Mouse (Mus musculus) heart, postnatal 10 days (tissue): Measurements from ENCODE around the gene Trim80. TPM values are rescaled to one million over a fixed set of nuclear protein-coding genes. Genes with fewer than 3 reads are reported as not detected.
"Not testable (repeated sequence)": the region's sequence is repeated elsewhere in the genome, so short reads cannot be mapped to it uniquely, and the experiment has no call there.

Experiments used
- DNase-seq, 2 experiments: peaks; one replicate each; pipeline ENCODE4 v3.0.0; 2021
- intact Hi-C: fragments of 180-260 bp; cut with DNase I; formaldehyde crosslinking; loops from one replicate; pipeline ENCODE4 v1.15.1; 2025
- total RNA-seq, 2 experiments: library from RNA; stranded (reverse); gene quantifications; 2 replicates each; pipeline ENCODE4 v1.2.3; 2021

Gene Trim80
- total RNA-seq, 2 experiments from 2014 or later = not detected

DNA sequence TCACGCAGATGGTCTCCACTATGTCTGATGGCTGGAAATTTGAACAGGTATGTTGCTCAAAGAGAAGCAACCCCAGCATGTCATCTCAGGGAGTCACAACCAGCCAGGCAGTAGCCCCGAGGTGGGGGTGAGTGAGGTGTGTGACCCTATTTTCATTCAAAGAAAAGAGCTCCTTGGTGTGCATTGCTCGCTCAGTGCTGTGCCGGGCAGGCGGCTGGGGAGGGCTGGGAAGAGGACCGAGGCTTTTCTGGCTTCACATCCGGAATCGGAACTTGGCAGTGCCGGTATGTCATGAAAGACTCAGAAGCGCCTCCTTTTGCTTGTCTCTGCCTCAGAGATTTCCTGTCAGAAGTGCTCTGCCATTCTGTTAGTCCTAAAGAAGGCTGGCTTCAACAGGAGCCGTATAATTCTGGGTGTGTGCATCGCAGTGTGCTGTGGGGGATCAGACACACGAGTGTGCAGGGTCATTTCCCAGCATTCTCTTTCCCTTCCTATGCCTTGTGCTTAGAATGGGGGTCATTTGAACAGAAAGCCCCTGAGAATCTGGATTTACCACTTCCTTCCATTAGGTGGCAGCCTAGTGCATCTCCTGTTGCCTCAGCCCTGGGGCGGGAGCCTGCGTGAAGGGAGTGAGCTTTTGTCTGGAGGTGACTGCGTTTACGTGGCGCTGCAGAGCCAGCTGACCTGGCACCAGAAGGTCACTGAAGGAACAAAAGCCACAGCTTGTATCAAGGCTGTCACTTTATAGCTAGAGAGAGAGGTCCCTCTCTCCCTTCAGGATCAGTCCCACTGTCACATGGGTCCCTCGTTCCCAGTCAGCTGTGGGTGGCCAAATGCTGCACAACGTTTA lies 12.6 kb upstream of the Trim80 start:
- DNase-seq = peak; percentile 86 to 88
- intact Hi-C loops = loop anchor here (2.0 kb wide), 1 partner anchor 47 kb away; the partner anchor contains the start of gene Armc7

DNA sequence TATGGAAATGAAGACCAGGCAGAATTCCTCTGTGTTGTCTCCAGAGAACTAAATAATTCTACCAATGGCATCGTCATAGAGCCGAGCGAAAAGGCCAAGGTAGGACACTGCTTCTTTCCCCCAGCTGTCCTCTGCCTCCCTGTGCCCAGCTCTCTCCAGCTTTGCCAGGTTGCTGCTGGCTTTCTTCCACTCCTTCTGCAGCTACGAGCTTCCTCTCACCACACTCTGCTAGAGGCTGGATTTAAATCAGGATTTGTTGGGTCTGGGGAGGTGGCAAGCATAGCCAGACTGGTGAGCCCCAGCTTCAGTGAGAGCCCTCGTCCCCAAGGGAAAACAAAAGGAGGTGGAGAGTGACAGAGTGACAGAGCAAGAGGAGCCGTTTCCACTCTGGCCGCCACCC lies 11.0 kb upstream of the Trim80 start:
- intact Hi-C loops = loop anchor here (2.0 kb wide), 1 partner anchor 45 kb away; the partner anchor contains the start of gene Armc7
- DNase-seq = peak in 1 of 2 experiments; percentile 44

DNA sequence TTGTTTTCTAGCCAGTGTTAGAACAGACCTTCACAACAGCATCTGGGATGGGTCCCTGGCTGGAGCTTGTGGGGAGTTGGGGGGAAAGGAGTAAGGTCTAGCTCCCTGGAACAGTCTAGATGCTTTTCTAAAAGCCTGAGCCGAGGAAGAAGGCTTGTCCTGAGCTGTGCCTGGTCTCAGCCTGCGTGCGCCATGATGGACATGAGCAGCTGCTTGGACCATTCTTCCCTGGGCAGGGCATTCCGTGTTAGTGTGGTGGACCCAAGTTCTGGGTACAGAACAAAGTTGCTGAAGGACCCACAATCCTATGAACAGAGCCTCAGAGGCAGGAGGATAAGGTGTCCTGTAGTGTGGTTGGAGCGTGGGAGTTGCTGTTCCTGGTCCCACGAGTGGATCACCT lies 9.8 kb upstream of the Trim80 start:
- intact Hi-C loops = no loop called here
- no peak for DNase-seq

DNA sequence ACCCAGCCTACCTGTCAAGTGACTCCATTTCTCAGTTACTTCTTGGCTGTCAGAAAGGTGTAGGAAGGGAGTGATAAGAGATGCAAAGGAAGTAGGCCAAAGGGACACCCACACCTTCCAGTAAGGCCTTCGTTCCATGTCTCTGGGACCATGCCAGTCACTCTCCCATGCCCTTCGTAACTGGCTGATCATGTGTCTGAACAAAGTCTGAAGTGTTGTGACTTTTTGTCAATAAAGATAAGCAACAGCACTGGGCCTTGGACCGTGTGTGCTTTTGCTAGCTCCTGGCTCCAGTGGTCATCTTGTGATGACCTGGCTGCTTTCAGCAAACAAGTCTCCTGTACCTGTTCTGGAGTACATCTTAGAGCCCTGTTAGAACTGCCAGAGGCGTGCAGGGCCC lies 7.5 kb upstream of the Trim80 start:
- intact Hi-C loops = no loop called here
- no peak for DNase-seq

DNA sequence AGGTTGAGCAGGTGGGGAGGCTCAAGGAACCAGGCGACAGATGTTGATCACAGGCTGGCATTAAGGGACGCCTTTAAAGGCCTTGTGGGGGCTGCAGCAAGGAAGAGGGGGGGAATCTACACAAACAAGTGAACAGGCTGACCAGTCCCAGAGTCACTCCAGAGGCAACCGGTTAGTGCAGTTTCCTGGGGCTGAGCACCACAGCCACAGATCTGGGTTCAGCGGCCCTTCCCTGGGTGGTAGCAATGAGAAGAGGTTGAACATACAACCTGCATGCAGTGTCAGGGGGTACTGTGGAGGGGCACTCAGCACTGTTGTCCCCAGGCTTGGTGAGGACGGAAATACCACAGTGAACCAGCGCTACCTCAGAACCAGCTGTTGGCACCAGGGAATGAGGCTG lies 7.0 kb upstream of the Trim80 start:
- intact Hi-C loops = no loop called here
- no peak for DNase-seq

DNA sequence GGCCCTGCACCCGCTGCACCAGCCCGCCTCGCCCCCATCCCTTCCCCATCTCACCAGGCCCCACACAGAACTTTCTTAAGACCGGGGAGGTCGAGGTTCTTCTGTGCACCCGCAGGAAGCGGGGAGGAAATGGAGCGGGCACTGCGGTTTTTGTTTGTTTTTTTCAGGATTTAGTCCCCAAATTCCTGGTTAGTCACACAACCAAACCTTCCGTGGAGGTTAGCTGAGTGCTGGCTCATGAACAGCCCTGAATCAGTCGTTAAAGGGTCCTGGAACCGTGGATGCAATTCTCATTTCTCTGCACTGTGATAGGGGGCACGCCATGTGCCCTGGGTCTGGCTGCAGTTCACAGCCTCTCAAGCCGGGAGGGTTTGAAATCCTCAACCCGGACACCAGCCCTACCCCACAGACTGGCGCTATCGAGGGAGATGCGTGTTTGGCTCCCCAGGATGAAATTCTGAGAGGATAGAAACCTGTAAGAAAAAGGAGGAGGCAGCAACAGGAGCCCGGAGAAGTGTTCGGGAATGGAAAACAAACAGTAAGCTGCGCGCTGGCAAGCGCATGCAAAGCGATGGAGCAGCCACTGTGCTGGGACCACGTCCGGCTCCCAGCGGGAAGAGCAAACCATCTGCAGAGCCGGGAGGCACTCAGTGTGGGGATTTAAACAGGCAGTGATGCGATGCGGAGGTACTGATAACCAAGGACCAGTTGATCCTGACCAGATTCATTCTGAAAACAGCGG lies 4.6 kb upstream of the Trim80 start:
- intact Hi-C loops = no loop called here

DNA sequence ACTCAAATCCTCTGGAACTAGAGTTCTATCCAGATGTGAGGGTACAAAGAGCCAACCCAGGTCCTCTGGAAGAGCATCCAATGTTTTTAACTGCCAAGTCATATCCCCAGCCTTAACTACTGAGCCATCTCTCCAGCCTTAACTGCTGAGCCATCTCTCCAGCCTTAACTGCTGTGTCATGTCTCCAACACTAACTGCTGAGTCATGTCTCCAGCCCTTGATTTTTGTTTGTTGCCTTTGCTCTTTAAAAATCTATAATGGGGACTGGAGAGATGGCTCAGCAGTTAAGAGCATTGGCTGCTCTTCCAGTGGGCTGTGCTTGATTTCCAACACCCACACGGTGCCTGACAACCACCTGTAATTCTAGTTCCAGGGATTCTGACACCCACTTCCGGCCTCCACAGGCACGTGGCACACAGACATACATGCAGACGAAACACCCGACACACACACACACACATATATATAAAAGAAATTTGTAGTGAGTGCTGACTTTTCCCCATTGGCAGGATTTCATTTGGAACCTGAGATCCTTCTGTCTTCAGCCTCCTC lies 2.7 kb upstream of the Trim80 start:
- no peak for DNase-seq
- intact Hi-C loops = no loop called here

More for the DNA sequence above, 4.6 kb upstream of the Trim80 start:
- peak; percentile 56 to 58 for DNase-seq

DNA sequence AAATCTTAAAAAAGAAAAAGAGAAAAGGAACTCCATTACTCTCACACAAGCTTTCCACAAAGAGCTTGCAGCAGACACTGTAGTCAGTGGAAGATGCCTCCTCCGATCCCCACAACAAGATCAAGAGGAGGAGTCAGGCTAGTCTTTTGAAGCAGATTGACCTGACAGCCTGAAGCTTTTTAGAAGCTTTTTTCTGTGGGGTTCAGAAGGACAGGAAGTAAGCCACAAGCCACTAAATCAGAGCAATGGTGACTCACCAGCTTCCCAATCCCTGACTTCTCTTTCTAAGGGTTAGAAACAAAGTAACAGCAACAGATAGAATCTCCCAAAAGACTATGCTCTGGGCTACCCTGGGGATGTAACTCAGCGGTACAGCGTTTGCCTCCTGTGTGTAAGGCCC lies 1.0 kb upstream of the Trim80 start:
- intact Hi-C loops = no loop called here

DNA sequence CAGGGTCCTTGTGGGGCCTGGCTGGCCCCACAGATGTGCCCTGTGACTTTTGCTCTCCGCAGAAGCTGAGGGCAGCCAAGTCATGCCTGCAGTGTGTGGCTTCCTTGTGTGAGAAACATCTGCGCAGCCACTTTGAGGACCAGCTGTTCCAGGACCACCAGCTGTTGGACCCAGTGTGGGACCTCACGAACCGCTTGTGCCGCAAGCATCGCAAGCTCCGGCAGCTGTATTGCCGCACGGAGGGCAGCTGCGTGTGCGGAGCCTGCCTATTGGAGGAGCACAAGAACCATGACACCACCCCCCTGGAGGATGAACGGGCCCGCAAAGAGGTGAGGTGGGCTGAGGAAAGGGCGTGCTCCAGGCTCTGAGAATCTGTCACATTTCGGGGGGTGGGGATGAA lies 1.1 kb downstream of the Trim80 start:
- DNase-seq = no peak
- intact Hi-C loops = no loop called here

More for the DNA sequence above, 1.0 kb upstream of the Trim80 start:
- DNase-seq = no peak

DNA sequence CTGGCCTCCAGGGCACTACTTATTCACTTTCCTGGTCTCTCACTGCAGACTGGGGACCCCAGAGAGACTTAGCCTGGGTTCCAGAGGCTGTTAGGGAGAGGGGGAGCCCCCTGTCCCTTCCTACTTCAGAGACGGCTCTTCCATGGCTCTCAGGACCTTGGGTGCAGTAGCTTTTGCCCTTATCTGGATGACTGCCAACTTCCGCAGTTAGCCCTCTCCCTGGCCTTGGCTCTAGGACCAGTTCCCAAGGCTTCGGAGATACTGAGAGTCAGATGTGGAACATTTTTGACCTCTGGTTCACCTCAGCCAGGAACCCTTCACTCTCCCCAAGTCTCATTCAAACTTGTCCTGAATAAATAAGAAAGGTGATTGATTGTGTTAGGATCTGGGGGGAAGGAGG lies 6.6 kb downstream of the Trim80 start:
- DNase-seq = peak; percentile 74 to 75
- intact Hi-C loops = no loop called here

DNA sequence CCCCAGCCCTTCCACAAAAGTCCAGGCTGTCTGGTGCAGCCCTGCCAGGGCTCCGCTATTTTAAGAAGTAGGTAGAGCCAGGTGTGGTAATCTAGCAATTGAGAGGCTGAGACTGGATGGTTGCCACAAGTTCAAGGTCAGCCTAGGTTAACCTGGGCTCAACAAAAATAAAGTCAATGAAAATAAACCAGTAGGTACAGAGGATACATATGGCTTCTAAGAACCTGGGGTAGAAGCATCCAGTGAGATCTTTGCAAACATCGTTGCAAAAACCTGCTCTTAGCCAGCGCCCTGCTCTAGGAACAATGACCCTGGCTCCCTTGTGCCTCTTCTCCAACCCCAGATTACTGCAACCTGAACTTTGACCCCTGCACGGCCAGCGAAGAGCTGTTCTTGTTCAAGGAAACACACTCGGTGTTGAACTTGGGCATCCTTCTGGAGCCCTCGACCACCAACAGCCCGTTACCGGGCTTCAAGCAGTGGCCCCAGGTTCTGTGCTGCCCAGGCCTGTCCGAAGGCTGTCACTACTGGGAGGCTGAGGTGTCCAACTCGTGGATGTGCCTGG lies 7.1 kb downstream of the Trim80 start:
- DNase-seq = peak in 1 of 2 experiments; percentile 44
- intact Hi-C loops = no loop called here

DNA sequence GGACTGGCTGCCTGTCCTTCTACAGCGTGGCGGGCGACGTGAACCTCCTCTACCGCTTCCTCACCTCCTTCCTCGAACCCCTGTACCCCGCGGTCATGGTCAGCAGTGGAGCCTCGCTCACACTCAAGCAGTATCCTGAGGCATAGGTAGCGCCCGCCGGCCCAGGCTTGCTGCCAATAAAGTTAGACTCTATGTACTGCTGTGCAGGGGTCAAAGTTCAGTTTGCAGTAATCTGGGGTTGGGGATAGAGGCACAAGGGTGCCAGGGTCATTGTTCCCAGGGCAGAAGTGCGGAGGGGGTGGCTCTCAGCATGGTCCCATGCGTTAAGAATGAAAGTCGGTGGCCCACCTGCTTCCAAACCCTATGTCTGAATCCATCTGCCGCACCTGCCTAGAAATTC lies 7.7 kb downstream of the Trim80 start:
- intact Hi-C loops = no loop called here
- no peak for DNase-seq

DNA sequence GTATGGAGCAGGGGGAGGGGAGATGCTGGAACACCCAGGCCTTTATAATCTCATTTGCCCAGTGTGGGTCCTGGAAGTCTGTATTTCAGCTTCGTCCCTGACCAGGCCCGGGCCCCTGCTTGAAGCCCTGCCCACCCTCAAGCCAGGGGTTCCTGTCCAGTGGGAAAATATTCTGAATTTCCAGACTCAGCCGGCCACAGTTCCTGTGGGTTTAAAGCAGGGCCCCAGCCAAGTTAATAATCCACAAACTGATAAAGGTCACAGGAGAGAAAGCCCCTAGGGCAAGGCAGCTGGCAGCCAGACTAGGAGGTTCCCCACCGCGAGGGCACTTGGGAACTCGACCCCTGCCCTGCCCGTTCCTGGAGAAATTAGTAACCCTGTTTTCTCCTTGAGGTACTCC lies 8.7 kb downstream of the Trim80 start:
- no peak for DNase-seq
- intact Hi-C loops = no loop called here

DNA sequence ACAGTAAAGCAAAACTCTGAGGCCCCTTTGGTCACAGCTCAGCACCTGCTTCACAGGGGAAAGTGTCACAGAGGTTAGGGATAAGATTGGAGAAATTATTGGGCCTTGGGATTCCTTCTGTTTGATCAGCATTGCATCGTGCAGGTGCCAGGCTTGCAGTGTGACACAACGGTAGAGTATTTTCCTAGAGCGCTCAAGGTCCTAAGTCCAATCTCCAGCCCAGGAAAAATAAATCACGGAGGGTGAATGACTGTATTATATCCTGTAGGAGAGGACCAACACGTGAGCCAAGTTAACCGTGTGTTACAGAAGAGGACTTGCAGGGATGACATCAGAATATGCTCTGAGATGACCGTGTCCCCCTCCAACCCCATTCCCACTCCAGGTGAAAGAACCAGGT lies 9.8 kb downstream of the Trim80 start:
- intact Hi-C loops = no loop called here
- no peak for DNase-seq

DNA sequence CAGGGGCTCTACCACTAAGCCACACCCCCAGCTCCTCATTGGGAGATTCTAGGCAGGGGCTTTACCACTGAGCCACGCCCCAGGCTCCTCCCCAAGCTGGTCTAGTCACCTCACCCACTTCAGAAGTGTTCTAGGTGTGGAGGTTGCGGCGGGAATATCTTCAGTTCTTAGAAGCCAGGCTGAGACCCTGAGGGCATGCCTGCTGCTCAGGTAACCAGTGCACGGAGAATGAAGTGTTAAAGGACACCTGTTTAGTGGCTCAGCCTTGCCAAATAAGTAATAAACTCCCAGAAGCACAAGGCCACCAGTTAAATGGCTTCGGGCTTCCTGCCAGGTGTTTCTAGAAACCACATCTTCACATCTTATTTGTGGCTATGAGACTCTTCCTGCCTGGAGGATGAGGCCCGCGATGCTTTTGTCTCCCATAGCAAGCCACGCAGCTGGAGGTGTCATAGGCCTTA lies 11.5 kb downstream of the Trim80 start:
- intact Hi-C loops = no loop called here
- DNase-seq = no peak

DNA sequence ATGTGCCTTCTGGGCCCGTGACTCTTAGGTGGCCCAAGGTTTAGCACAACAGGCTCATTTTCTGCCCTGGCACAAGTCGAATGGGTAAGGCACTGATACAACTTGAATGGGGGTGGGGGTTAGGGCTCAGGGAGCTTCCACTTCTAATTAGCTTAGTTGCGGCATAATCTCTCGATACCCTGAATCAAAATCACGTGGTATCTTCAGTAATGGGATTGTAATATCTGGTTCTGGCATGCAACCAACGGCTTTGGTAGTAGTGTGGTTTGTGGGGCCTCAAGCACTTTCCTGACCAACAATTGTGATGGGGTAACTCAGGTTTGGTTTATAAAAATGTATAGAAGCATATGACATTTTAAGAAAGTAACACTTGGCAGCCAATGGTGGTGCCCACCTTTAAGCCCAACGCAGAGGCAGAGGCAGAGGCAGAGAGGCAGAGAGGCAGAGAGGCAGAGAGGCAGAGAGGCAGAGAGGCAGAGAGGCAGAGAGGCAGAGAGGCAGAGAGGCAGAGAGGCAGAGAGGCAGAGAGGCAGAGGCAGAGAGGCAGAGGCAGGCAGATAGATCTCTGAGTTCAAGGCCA lies 12.0 kb downstream of the Trim80 start:
- no peak for DNase-seq
- intact Hi-C loops = no loop called here

DNA sequence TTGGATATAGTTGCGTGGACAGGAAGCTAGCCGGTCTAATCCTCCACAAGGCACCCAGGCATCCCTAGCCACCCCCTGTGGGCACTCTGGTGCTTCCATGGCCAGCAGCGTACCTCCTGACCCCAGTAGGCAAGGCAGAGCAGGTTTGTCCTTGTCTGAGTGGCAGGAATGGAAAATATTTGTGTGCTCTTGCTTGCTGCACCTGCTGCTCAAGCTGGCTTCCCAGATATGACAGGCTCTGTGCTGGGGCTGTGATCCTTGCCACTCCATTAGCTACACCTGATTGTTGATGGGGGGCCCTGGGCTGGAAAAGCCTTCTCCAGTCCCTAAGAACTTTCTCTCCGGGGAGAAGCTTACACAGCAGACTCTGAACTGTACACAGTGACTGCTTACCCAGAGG lies 13.0 kb downstream of the Trim80 start:
- intact Hi-C loops = no loop called here
- no peak for DNase-seq

DNA sequence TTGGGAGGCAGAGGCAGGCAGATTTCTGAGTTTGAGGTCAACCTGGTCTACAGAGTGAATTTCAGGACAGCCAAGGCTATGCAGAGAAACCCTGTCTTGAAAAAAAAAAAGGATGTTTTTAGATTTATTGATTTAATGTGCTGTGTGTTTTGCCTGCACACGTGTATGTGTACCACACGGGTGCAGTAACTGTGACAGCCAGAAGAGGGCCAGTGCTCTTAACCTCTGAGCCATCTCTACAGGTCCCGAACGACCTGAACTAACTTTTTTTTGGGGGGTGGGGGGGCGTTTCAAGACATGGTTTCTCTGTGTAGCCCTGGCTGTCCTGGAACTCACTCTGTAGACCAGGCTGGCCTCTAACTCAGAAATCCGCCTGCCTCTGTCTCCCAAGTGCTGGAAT lies 14.5 kb downstream of the Trim80 start:
- DNase-seq, intact Hi-C loops: not testable (repeated sequence)

DNA sequence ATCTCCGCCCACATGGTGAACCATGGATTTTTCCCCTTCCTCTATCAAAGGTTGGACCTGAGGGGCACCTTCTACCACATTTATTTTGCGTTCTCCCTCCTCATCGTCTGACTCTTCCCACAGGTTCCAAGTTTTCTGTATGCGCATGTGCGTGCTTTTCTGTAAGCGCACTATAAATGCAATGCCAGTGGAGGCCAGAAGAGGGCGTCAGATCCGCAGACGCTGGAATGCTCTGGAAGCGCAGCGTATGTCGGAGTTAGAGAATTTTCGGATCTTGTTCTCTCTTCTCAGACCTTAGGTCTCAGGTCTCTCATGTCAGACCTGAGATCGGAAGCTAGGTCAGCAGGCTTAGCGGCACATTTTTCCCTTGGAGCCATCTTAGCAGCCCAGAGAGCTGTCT lies 15.3 kb downstream of the Trim80 start:
- no peak for DNase-seq
- intact Hi-C loops = no loop called here

DNA sequence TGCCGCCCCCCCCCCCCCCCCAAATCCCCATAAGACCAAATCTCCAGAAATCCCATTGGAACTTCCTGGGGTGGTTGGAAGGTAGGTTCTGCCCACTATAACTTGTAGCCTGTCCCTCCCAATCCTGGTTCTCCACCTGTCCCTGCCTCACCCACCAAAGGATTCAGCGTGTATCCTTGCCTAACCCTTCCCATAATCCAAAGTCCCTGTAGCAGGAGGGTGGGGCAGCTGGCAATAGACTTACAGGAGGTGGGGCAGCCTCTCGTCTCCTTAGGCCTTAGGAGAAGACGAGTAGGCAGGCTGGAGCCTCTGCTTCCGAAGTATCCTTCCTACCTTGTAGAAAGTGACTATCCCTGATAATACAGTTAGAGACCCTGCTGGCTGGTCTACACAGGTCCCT lies 15.8 kb downstream of the Trim80 start:
- no peak for DNase-seq
- intact Hi-C loops = no loop called here

DNA sequence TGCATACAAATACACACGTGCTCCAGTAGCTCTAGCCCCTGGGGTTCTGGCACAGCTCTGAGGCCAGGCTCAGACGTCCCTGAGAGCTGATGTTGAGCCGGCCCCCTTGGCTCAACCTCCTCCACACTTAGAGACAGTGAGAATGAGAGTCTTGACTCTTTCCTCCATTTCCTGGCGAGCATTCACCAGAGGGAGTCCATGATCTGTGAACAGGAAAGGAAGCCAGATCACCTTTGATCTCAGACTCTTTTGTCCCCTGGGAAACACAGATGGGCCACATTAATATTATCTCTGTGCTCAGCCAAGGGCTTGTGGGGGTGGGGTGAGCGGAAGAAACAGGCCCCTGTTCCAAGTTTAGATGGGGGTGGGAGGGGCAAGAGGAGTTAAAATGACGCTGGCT lies 17.1 kb downstream of the Trim80 start:
- peak in 1 of 2 experiments; percentile 34 for DNase-seq
- intact Hi-C loops = no loop called here
